Mouse (Mus musculus) MEL (cell line): ENCODE data around the gene Fcer2a. TPM values are rescaled to one million over a fixed set of nuclear protein-coding genes. Genes with fewer than 3 reads are reported as not detected.

Source experiments
- DNase-seq: peaks from one replicate; pipeline ENCODE4 v3.0.0; 2011; ENCODE audit warnings: low read depth, low spot score
- H3K27ac ChIP-seq: 2 replicates; pipeline ENCODE4 v1.5.1; 2012; ENCODE audit warnings: low read depth, mild to moderate bottlenecking, control low read depth, low read length, moderate library complexity; ENCODE audit not compliant: control insufficient read depth
- H3K27me3 ChIP-seq, 2 experiments: fragments of 150-350 bp in 1 of 2; sonication (generic) in 1 of 2; 2 replicates each; pipeline ENCODE4 v1.6.1; 2012; ENCODE audit warnings: low read length in 2 of 2, mild to moderate bottlenecking in 2 of 2, improper control_type of control experiment in 1 of 2, moderate library complexity in 1 of 2; ENCODE audit not compliant: insufficient read depth in 2 of 2, control insufficient read depth in 1 of 2
- H3K36me3 ChIP-seq, 2 experiments: 2 replicates each; pipeline ENCODE4 v1.6.1; 2012 to 2014; ENCODE audit warnings: low read length in 2 of 2, improper control_type of control experiment in 1 of 2, inconsistent platforms in 1 of 2, mild to moderate bottlenecking in 1 of 2; ENCODE audit not compliant: insufficient read depth in 2 of 2, control insufficient read depth in 1 of 2
- H3K4me1 ChIP-seq, 2 experiments: fragments of 150-350 bp in 1 of 2; sonication (generic) in 1 of 2; 2 replicates each; pipeline ENCODE4 v1.6.1; 2012; ENCODE audit warnings: low read length in 2 of 2, improper control_type of control experiment in 1 of 2, mild to moderate bottlenecking in 1 of 2; ENCODE audit not compliant: insufficient read depth in 2 of 2, control insufficient read depth in 1 of 2
- H3K4me3 ChIP-seq, 2 experiments: fragments of 150-350 bp in 1 of 2; sonication (generic) in 1 of 2; 2 replicates each; pipeline ENCODE4 v1.5.1; 2012; ENCODE audit warnings: low read depth in 2 of 2, low read length in 2 of 2, mild to moderate bottlenecking in 2 of 2, moderate library complexity in 2 of 2, control low read depth in 1 of 2, improper control_type of control experiment in 1 of 2; ENCODE audit not compliant: control insufficient read depth in 1 of 2, insufficient read depth in 1 of 2
- H3K79me2 ChIP-seq: 2 replicates; pipeline ENCODE4 v1.6.1; 2012; ENCODE audit warnings: mild to moderate bottlenecking, low read length, moderate library complexity; ENCODE audit not compliant: control insufficient read depth, poor library complexity, insufficient read depth
- H3K9ac ChIP-seq: 2 replicates; pipeline ENCODE4 v1.6.1; 2012; ENCODE audit warnings: low read depth, mild to moderate bottlenecking, control low read depth, low read length, moderate library complexity; ENCODE audit not compliant: control insufficient read depth, poor library complexity, severe bottlenecking
- H3K9me3 ChIP-seq: fragments of 150-350 bp; sonication (generic); replicated peaks from 2 replicates; pipeline ENCODE4 v1.6.1; 2012; ENCODE audit warnings: mild to moderate bottlenecking, low read length, improper control_type of control experiment, moderate library complexity; ENCODE audit not compliant: insufficient read depth
- E2F4 ChIP-seq: IDR thresholded peaks from 2 replicates; pipeline ENCODE4 v1.6.1; 2011; ENCODE audit warnings: low read depth, low read length, improper control_type of control experiment, borderline replicate concordance
- ETS1 ChIP-seq: IDR thresholded peaks from 2 replicates; pipeline ENCODE4 v1.6.1; 2012; ENCODE audit warnings: low read depth, mild to moderate bottlenecking, inconsistent platforms, low read length, improper control_type of control experiment, moderate library complexity
- GABPA ChIP-seq: IDR thresholded peaks from 2 replicates; pipeline ENCODE4 v1.6.1; 2012; ENCODE audit warnings: low read depth, mild to moderate bottlenecking, inconsistent platforms, low read length, improper control_type of control experiment, moderate library complexity
- GATA1 ChIP-seq: IDR thresholded peaks from 2 replicates; pipeline ENCODE4 v1.6.1; 2011; ENCODE audit warnings: low read depth, low read length, improper control_type of control experiment
- JUND ChIP-seq: IDR thresholded peaks from 2 replicates; pipeline ENCODE4 v1.6.1; 2011; ENCODE audit warnings: low read depth, mild to moderate bottlenecking, improper control_type of control experiment, low read length
- KAT2A ChIP-seq: conservative IDR thresholded peaks from 2 replicates; pipeline ENCODE4 v1.6.1; 2012; ENCODE audit warnings: low read depth, low read length, improper control_type of control experiment, inconsistent platforms
- MAFK ChIP-seq: IDR thresholded peaks from 2 replicates; pipeline ENCODE4 v1.6.1; 2011; ENCODE audit warnings: low read depth, mild to moderate bottlenecking, low read length, improper control_type of control experiment, borderline replicate concordance
- MYB ChIP-seq: IDR thresholded peaks from 2 replicates; pipeline ENCODE4 v1.6.1; 2011; ENCODE audit warnings: mild to moderate bottlenecking, low read depth, low read length, improper control_type of control experiment
- MYC ChIP-seq: IDR thresholded peaks from 2 replicates; pipeline ENCODE4 v1.6.1; 2011; ENCODE audit warnings: low read depth, mild to moderate bottlenecking, low read length, improper control_type of control experiment, moderate library complexity
- NRF1 ChIP-seq: IDR thresholded peaks from 2 replicates; pipeline ENCODE4 v1.6.1; 2014; ENCODE audit warnings: low read depth, mild to moderate bottlenecking, inconsistent platforms, low read length, improper control_type of control experiment, moderate library complexity; ENCODE audit not compliant: poor library complexity, insufficient read depth, severe bottlenecking
- POLR2AphosphoS5 ChIP-seq: IDR thresholded peaks from 2 replicates; pipeline ENCODE4 v1.6.1; 2012; ENCODE audit warnings: low read depth, borderline replicate concordance, mild to moderate bottlenecking, inconsistent platforms, low read length, moderate library complexity, mixed read lengths
- RCOR1 ChIP-seq: IDR thresholded peaks from 2 replicates; pipeline ENCODE4 v1.6.1; 2012; ENCODE audit warnings: low read depth, mild to moderate bottlenecking, inconsistent platforms, low read length, improper control_type of control experiment
- TBP ChIP-seq: IDR thresholded peaks from 2 replicates; pipeline ENCODE4 v1.8.0; 2011; ENCODE audit warnings: low read depth, low read length, improper control_type of control experiment
- TCF12 ChIP-seq: IDR thresholded peaks from 2 replicates; pipeline ENCODE4 v1.6.1; 2014; ENCODE audit warnings: low read depth, mild to moderate bottlenecking, inconsistent platforms, low read length, improper control_type of control experiment, moderate library complexity
- USF1 ChIP-seq: IDR thresholded peaks from 2 replicates; pipeline ENCODE4 v1.6.1; 2014; ENCODE audit warnings: low read depth, mild to moderate bottlenecking, inconsistent platforms, low read length, improper control_type of control experiment, moderate library complexity
- ZC3H11A ChIP-seq: IDR thresholded peaks from 2 replicates; pipeline ENCODE4 v1.6.1; 2012; ENCODE audit warnings: low read depth, mild to moderate bottlenecking, inconsistent platforms, low read length, improper control_type of control experiment
- polyA plus RNA-seq, 2 experiments: library from polyadenylated mRNA; stranded (reverse) in 1 of 2; unstranded in 1 of 2; fragments of >175 nt in 1 of 2; fragments of >200 nt in 1 of 2; gene quantifications; 2 replicates each; pipeline versions ENCODE4 v1.2.1 to v1.2.4; 2012; ENCODE audit warnings: low replicate concordance in 2 of 2, low read depth in 1 of 2; ENCODE audit not compliant: insufficient read length in 2 of 2, insufficient read depth in 1 of 2, missing spikeins in 1 of 2
- total RNA-seq: library from RNA; depleted of rRNA; stranded (reverse); fragments of 300-350 nt; gene quantifications from 2 replicates; pipeline ENCODE4 v1.2.3, GENCODE M21; 2012

Fcer2a gene
- total and polyA plus RNA-seq, 3 experiments = 0.07 TPM; not detected in 2

DNA sequence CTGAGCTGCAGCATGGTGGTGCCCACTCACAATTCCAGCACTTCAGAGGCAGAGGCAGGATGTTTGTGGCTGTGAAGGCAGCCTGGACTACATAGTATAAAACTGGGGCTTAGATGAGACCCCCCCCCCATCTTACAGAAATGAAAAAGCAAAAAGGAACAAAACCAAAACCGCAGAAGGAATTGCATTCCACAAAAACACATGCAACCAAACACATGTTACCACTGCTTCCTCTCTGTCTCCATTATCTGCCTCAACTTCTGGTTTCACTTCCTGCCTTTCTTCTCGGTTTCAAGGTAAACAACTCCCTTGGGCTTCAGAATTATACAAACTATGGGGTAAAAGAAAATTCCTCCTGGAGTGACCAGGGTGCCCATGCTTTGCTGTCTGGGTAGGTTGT lies 17.7 kb upstream of the Fcer2a start (continued):
- no peak for TF ChIP-seq E2F4

DNA sequence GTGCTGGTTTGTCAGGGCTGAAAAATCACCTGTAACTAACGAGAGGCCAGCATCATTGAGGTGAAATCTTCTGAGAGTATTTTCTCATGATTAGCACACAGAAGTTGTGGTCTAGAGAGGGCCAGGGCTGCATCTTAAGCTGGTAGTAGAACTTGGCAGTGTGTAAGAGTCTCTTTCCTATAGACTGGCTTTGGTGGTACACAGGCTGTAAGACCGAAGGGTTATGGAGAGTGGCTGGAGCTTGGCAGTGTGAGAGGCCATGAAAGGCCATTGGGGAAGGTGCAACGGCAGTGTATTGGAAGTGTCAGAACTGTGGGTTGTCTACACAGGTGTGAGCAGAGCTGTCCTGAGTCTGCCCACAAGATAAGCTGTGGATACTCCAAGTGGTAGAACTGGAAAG lies 16.3 kb upstream of the Fcer2a start:
- DNase-seq = no peak
- Histone ChIP-seq H3K79me2 (no peaks in the 10 kb centered on the region), H3K4me3 (no peak overlapping the region), H3K4me1 (peaks cover 3 to 14% of the 10 kb centered on the region in 2 experiments; a peak in 3 of 4 replicates), H3K36me3 (peaks cover 0 to 12% of the 10 kb centered on the region in 2 experiments; a peak in 2 of 4 replicates), H3K9ac (no peak overlapping the region), H3K27me3 (no peaks in the 10 kb centered on the region; a peak in 2 of 4 replicates), H3K27ac (no peak overlapping the region), H3K9me3 (no peaks in the 10 kb centered on the region)
- no peak for TF ChIP-seq GATA1
- no peak for TF ChIP-seq MYC
- no peak for TF ChIP-seq USF1
- TF ChIP-seq RCOR1 = no peak
- no peak for TF ChIP-seq MYB
- TF ChIP-seq TBP = no peak
- TF ChIP-seq MAFK = no peak
- no peak for TF ChIP-seq JUND

DNA sequence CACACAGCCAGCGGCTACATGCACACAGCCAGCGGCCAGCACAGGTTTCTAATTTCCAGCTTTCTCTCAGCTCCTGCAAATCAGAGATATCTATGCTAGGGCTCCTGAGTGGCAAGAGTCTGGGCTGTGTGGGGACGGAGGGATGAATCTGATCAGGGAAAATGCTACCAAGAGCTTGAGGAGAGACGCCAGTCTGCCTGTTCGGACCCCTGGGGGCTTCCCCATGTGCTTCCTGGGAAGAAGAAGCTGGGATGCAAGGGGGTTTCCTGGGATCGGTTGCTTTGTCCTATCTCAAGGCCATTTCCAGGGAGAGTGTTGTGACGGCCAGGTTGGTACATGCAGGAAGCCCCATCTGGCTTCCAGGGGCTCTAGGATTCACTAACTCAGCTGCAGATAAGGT lies 13.6 kb upstream of the Fcer2a start:
- H3K4me1 ChIP-seq = peaks cover 3 to 20% of the 10 kb centered on the region in 2 experiments
- TF ChIP-seq GATA1 = no peak
- TF ChIP-seq POLR2AphosphoS5 = no peak
- no peak for TF ChIP-seq TCF12
- no peak for TF ChIP-seq NRF1
- no peak for TF ChIP-seq GABPA
- TF ChIP-seq ETS1 = no peak
- no peak for TF ChIP-seq KAT2A
- no peak for TF ChIP-seq ZC3H11A
- no peaks in the 10 kb centered on the region for H3K9me3 ChIP-seq
- H3K27ac ChIP-seq = no peak overlapping the region
- no peak overlapping the region for H3K4me3 ChIP-seq
- H3K79me2 ChIP-seq = no peaks in the 10 kb centered on the region
- no peak for DNase-seq
- H3K36me3 ChIP-seq = peaks cover 0 to 14% of the 10 kb centered on the region in 2 experiments; a peak in 2 of 4 replicates
- no peaks in the 10 kb centered on the region; a peak in 2 of 4 replicates for H3K27me3 ChIP-seq
- H3K9ac ChIP-seq = no peak overlapping the region
